Mouse (Mus musculus) forebrain, embryonic 16.5 days (tissue): ENCODE measurements around the gene Tsc1. TPM values are rescaled to one million over a fixed set of nuclear protein-coding genes. Genes with fewer than 3 reads are reported as not detected.

Source experiments
- ATAC-seq: fragments of 200-750 bp; cut with Nextera tagmentation; 2 replicates; pipeline ENCODE4 v1.8.0; 2017; ENCODE audit warnings: mild to moderate bottlenecking, moderate library complexity
- H3K27ac ChIP-seq: fragments of 300-500 bp; sonication (generic); 2 replicates; pipeline ENCODE4 v1.5.1; 2014; ENCODE audit warnings: low read length, control low read depth
- H3K27me3 ChIP-seq: fragments of 300-500 bp; sonication (generic); replicated peaks from 2 replicates; pipeline ENCODE4 v1.6.1; 2014; ENCODE audit warnings: low read length; ENCODE audit not compliant: control insufficient read depth, insufficient read depth
- H3K36me3 ChIP-seq: fragments of 300-500 bp; sonication (generic); 2 replicates; pipeline ENCODE4 v1.6.1; 2014; ENCODE audit not compliant: control insufficient read depth, insufficient read depth
- H3K4me1 ChIP-seq: fragments of 300-500 bp; sonication (generic); replicated peaks from 2 replicates; pipeline ENCODE4 v1.6.1; 2014; ENCODE audit warnings: low read length; ENCODE audit not compliant: control insufficient read depth, insufficient read depth
- H3K4me2 ChIP-seq: fragments of 300-500 bp; sonication (generic); 2 replicates; pipeline ENCODE4 v1.6.1; 2014; ENCODE audit warnings: mild to moderate bottlenecking, low read length, control low read depth
- H3K4me3 ChIP-seq: fragments of 300-500 bp; sonication (generic); replicated peaks from 2 replicates; pipeline ENCODE4 v1.5.1; 2014; ENCODE audit warnings: mild to moderate bottlenecking, low read length, control low read depth
- H3K9ac ChIP-seq: fragments of 300-500 bp; sonication (generic); replicated peaks from 2 replicates; pipeline ENCODE4 v1.6.1; 2014; ENCODE audit warnings: low read depth, low read length, control low read depth
- H3K9me3 ChIP-seq: fragments of 300-500 bp; sonication (generic); 2 replicates; pipeline ENCODE4 v1.6.1; 2016; ENCODE audit warnings: low read length; ENCODE audit not compliant: control insufficient read depth
- WGBS: fragments of 180-500 bp; shearing (Covaris S2); extraction: QIAGEN DNeasy Blood & Tissue Kit; methylation state at CpG from one replicate; pipeline ENCODE4 v1.1.7; 2014; 5-methylcytosine and 5-hydroxymethylcytosine counted together
- polyA plus RNA-seq: library from polyadenylated mRNA; unstranded; fragments of >200 nt; fragmentation: Nextera tagmentation; extraction: Ambion mirVana; gene quantifications from 2 replicates; pipeline ENCODE4 v1.2.1, GENCODE M21; 2015

The Tsc1 gene
- polyA plus RNA-seq, 1 experiment from 2014 or later: 42.7 TPM

DNA sequence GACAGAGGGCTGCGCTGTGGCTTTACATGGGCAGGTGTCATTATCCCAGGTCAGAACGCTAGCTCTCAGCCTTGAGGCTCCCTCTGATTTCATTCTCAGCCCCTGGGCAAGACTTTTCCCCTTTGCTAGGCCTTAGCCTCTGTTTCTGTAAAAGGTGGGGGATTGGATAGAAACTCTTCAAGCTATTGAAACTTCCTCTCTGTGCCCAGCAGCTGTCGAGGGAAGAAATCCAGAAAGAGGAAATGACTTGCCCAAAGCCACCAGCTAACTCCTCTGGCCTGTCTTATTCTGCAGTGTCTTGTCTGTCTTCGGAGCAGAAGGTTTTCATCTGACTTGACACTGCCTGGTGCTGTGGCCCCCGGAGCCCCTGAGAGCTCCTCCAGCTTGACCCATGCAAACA is 57.5 kb downstream of the Tsc1 start:
- no peak overlapping the region for H3K4me2 ChIP-seq
- H3K4me3 ChIP-seq: no peak overlapping the region
- H3K27me3 ChIP-seq: 0 out of 2 replicates have a peak, but pooled peaks cover 3% of the 10 kb centered on the region
- H3K36me3 ChIP-seq: no peaks in the 10 kb centered on the region
- no peak overlapping the region for H3K9ac ChIP-seq
- peaks cover 8% of the 10 kb centered on the region for H3K4me1 ChIP-seq
- no peaks in the 10 kb centered on the region for H3K9me3 ChIP-seq
- 53% methylated on average over 5 of the region's 5 CpGs for WGBS
- H3K27ac ChIP-seq: no peak overlapping the region
- ATAC-seq: no peak

DNA sequence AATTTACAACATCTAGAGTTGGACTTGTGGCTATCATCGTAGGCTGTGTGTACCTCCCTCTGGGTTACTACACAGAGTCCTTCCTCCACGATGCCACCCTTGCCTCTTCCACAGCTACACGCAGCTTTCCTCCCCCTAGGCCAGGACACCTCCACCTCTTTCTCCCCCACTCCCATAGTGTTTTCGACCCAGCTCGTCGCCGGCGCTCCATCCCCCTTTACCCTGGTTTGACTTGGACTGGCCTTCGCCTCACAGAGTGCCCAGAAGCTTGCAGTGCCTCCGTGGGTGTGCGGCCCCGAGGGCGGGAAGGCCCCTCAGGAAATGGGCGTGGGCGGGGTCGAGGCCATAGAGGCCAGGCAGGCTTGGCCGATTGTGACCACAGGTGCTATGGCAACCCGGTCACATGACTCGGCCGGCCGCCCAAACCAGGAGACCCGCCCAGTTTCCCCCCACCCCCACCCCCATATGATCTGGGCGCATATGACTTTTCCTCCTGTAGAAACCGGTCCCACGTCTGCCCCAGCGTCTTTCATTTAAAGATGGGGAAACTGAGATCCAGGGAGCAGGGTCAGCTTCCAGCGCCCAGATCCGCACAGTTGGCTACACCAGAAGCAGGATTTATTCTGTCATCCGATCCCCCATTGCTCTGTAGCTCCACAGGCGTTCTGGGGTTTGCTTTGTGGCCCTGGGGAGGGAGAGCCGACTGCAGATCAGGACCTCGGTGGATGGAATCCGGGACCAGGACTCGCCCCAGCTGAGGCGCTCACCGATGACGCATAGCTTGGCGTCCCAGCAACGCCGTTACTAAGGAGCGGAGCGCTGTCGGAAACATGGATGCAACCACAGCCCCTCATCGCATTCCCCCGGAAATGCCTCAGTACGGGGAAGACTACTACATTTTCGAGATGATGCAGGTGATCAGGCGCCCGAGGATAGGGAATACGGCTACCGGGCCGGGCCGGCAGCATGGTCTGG is 58.6 kb downstream of the Tsc1 start, which contains the start of the genes Spaca9 and Ak8:
Spaca9 (minus strand) TSS at position 367 of the 975 bp plus-strand sequence.
Ak8 (plus strand) TSS at position 804 of the 975 bp plus-strand sequence.
- Histone ChIP-seq H3K27me3 (0 out of 2 replicates have a peak, but pooled peaks cover 3% of the 10 kb centered on the region), H3K9ac (peak within 1 kb of the TSS; percentile 68), H3K4me2 (peak within 1 kb of the TSS; percentile 97), H3K36me3 (no peaks in the 10 kb centered on the region), H3K4me1 (peaks cover 8% of the 10 kb centered on the region), H3K9me3 (no peaks in the 10 kb centered on the region), H3K4me3 (peak within 1 kb of the TSS; percentile 73), H3K27ac (peak within 1 kb of the TSS; percentile 20; the same call in 1 of the 2 replicates)
- WGBS: 1% methylated on average over 53 of the region's 53 CpGs
- peak; percentile 96 for ATAC-seq

DNA sequence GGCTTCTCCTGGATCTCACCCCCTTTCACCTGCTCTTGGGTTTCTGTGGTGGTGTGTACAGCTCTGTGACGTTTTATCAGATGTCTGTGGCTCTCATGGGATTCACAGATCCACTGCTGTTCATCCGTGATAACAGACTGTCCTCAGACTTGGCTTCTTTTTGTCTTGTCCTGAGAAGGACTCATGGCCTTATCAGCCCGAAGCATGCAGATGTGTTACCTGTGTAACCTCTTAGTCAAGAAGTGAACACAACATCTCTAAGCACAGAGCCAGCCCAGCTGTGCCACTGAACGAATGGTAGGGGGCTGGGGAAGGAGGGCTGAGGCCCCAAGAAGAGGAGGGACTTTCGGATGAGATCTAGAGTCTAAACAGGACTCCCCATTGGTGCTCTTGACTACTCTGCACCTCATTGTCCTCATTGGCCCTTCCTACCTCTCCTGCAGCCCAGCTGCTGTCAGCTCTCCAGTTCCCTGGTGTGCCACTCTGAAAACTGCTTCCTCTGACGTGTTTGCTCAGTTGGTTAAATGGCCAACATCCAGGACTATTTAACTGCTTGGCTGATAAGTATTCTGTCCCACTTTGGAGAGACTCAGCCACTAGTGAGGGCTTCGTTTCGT is 60.7 kb downstream of the Tsc1 start:
- Histone ChIP-seq H3K36me3 (no peaks in the 10 kb centered on the region), H3K4me3 (no peak overlapping the region), H3K4me2 (no peak overlapping the region), H3K9me3 (no peaks in the 10 kb centered on the region), H3K27ac (no peak overlapping the region), H3K4me1 (peaks cover 8% of the 10 kb centered on the region), H3K27me3 (0 out of 2 replicates have a peak, but pooled peaks cover 3% of the 10 kb centered on the region), H3K9ac (no peak overlapping the region)
- no peak for ATAC-seq
- WGBS: 69% methylated on average over 8 of the region's 8 CpGs

DNA sequence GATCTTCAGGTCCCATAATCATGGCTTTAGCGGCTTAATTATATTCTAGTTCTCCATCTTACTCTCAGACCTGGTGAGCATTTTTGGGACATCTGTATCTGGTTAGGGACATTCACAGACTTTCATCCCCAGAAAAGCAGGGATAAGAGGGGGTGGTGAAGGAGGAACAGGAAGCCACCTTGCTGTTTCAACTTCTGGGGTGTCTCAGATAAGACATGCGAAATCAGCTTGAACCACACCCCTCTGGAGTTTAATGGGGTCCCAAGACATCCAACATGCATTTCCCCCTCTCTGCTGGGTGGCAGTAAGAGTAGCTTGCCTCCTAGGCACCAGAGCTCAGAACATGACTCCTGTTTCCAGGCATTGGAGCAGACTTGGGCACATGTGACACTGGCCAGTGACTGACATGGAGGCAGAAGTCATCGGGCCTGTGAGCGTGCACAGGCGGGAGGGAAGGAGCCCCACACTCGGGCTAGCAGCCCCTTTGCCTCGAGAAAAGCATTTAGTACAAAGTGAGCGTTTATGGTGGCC is 65.1 kb downstream of the Tsc1 start:
- ATAC-seq: no peak
- Histone ChIP-seq H3K9ac (no peak overlapping the region), H3K4me1 (no peaks in the 10 kb centered on the region), H3K36me3 (no peaks in the 10 kb centered on the region), H3K27me3 (0 out of 2 replicates have a peak, but pooled peaks cover 2% of the 10 kb centered on the region), H3K4me2 (no peak overlapping the region), H3K27ac (no peak overlapping the region), H3K4me3 (no peak overlapping the region), H3K9me3 (no peaks in the 10 kb centered on the region)
- 72% methylated on average over 8 of the region's 8 CpGs for WGBS

DNA sequence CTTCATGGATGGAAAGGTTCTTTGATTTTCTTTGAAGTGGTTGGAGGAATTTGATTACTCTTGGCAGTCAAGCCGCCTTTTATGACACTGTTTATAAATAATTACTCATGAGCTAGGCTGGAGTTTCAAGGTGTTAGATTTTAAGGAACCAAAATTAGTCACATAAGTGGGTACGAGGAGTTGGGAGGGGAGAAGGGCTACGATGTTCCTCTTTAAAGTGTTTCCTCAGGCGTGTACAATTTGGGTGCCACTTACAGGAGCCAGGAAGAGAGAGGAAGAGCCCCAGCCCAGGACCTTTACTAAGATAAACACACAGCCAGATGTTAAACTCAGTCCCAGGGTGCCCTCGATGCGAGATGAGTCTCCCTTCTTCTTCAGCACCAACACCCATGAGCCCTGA is 65.8 kb downstream of the Tsc1 start:
- Histone ChIP-seq H3K27ac (no peak overlapping the region), H3K4me3 (no peak overlapping the region), H3K9ac (no peak overlapping the region), H3K36me3 (no peaks in the 10 kb centered on the region), H3K4me2 (no peak overlapping the region), H3K4me1 (no peaks in the 10 kb centered on the region), H3K9me3 (no peaks in the 10 kb centered on the region), H3K27me3 (no peaks in the 10 kb centered on the region)
- ATAC-seq: no peak
- 64% methylated on average over 6 of the region's 6 CpGs for WGBS

DNA sequence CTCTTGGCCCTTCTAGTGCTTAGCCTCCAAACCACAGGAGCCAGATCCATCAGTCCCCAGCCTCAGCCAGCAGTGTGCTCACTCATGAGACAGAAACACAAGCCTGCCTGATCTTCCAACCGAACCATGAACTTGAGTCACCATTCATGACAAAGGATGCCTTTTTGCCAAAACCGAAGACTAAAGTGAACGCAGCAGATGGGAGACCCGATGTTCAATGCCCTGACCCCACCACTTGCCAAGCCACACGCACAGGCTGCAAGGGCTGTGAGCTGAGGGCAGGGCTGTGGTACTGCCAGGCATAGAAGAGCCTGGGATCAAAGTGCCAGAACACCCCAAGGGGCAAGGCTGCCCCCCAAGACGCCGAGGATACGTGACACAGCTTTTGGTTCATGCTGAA is 72.0 kb downstream of the Tsc1 start:
- no peaks in the 10 kb centered on the region for H3K4me1 ChIP-seq
- WGBS: 80% methylated on average over 8 of the region's 8 CpGs
- no peak overlapping the region for H3K4me3 ChIP-seq
- no peak overlapping the region for H3K9ac ChIP-seq
- H3K27me3 ChIP-seq: no peaks in the 10 kb centered on the region
- no peak overlapping the region for H3K27ac ChIP-seq
- no peaks in the 10 kb centered on the region for H3K36me3 ChIP-seq
- no peak overlapping the region for H3K4me2 ChIP-seq
- no peak for ATAC-seq
- no peaks in the 10 kb centered on the region for H3K9me3 ChIP-seq

DNA sequence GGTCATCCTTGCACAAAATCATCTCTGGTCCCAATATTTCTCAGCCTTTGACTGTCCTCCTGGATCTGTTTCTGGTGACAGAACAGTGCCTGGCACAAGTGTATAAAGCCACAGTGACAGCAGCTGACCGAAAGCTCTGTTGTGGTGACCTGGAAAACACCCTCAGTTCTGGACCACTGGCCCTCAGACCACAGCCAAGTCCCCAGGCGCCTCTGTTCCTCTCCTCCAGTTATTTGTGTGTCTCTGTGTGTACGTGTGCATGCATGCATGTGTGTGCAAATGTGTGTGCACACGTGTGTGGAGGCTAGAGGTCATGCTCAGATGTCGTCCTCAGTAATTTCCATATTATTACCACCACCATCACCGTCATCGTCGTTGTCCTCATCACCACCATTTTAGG is 81.4 kb downstream of the Tsc1 start:
- ATAC-seq: no peak
- Histone ChIP-seq H3K27ac (no peak overlapping the region), H3K9me3 (no peaks in the 10 kb centered on the region), H3K36me3 (no peaks in the 10 kb centered on the region), H3K4me2 (no peak overlapping the region), H3K4me3 (no peak overlapping the region), H3K27me3 (peaks cover 1% of the 10 kb centered on the region), H3K4me1 (peaks cover 7% of the 10 kb centered on the region), H3K9ac (no peak overlapping the region)
- 90% methylated on average over 8 of the region's 8 CpGs for WGBS

DNA sequence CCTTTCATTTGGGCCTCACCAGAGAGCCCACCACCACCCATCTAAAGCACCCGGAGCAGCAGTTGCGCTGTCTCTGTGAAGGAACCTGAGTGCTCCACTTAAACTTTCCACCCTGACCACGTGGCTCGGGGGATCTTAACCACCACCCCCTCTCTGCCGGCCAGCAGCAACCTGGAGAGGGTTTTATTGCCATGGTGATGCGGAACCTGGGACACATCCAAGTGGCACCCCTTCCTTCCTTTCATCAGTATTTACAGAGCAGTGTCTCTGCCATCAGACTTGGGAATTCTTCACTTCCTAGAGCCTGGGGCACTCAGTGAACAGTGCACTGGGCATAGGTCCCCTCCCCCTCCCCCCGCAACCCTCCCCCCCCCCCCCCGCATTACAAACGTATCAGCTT is 82.9 kb downstream of the Tsc1 start:
- Histone ChIP-seq H3K9ac (no peak overlapping the region), H3K27ac (no peak overlapping the region), H3K4me3 (no peak overlapping the region), H3K27me3 (peaks cover 3% of the 10 kb centered on the region), H3K36me3 (no peaks in the 10 kb centered on the region), H3K4me2 (no peak overlapping the region), H3K9me3 (no peaks in the 10 kb centered on the region), H3K4me1 (peaks cover 16% of the 10 kb centered on the region)
- 52% methylated on average over 8 of the region's 9 CpGs for WGBS
- ATAC-seq: no peak

DNA sequence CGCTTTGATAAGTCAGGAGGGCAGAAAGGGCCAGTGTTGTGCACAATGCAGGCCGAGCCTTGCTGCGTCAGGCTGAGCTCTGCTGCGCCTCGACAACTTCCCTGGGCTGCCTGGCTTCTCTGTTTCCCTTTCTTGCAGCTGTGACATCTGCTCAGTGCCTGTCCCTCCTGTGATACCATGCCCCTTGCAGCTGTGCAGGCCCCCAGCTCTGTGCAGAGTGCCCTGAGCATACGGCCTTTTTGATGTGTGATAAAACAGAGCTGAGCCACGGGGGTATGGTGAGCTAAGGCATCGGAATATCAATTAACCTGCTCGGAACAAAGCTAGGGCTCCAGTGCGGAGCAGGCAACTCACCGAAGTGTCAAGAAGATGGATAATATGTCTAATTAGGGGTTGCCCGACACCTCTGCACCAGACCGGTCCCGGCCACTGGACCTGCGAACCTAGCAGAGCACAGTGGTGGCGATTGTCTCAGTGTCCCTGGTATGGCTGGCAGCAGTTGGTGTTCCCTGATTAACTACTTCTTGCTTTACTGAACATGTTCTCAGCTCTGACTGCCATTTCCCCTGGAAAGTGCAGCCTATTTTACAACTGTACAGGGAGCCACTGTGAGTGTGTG is 86.9 kb downstream of the Tsc1 start:
- Histone ChIP-seq H3K4me2 (no peak overlapping the region), H3K27ac (no peak overlapping the region), H3K9me3 (no peaks in the 10 kb centered on the region), H3K36me3 (no peaks in the 10 kb centered on the region), H3K27me3 (peaks cover 3% of the 10 kb centered on the region; the same call in 1 of the 2 replicates), H3K4me3 (no peak overlapping the region), H3K4me1 (peaks cover 10% of the 10 kb centered on the region), H3K9ac (0 out of 2 replicates have a peak overlapping the region, but pooled peaks have one; percentile 6)
- ATAC-seq: no peak
- WGBS: 13% methylated on average over 16 of the region's 16 CpGs
